Mouse (Mus musculus): ENCODE measurements around the gene Arid3a. TPM values are rescaled to one million over a fixed set of nuclear protein-coding genes. Genes with fewer than 3 reads are reported as not detected.

The Arid3a gene
- polyA plus RNA-seq, 1 experiment = 17.8 TPM

GRCm38 (mm10) chr10:79974668-79975067 is 47.8 kb downstream of the Arid3a start:
- TF ChIP-seq CTCF (IDR thresholded peaks at IDR 0.05; ENCODE audit: low read depth, low read length) (no peak), POLR2A (IDR thresholded peaks at IDR 0.05; ENCODE audit: borderline replicate concordance, low read depth, low read length) (no peak)
- Histone ChIP-seq H3K4me1 (ENCODE audit: control insufficient read depth, insufficient read depth, low read length) (peaks cover 14% of the 10 kb centered on the region), H3K4me3 (ENCODE audit: insufficient read depth, low read length) (no peak overlapping the region), H3K27ac (ENCODE audit: insufficient read depth, low read depth, low read length) (peak overlapping the region; percentile 73)

GRCm38 (mm10) chr10:79976071-79976721 is 49.4 kb downstream of the Arid3a start:
- peaks cover 14% of the 10 kb centered on the region for H3K4me1 ChIP-seq (ENCODE audit: control insufficient read depth, insufficient read depth, low read length)
- no peak overlapping the region for H3K27ac ChIP-seq (ENCODE audit: insufficient read depth, low read depth, low read length)
- no peak overlapping the region for H3K4me3 ChIP-seq (ENCODE audit: insufficient read depth, low read length)
- TF ChIP-seq CTCF (IDR thresholded peaks at IDR 0.05; ENCODE audit: low read depth, low read length) = no peak
- no peak for TF ChIP-seq POLR2A (IDR thresholded peaks at IDR 0.05; ENCODE audit: borderline replicate concordance, low read depth, low read length)

- TF ChIP-seq CTCF (IDR thresholded peaks at IDR 0.05; ENCODE audit: low read depth, low read length) (no peak), POLR2A (IDR thresholded peaks at IDR 0.05; ENCODE audit: borderline replicate concordance, low read depth, low read length) (no peak)
Measured at GRCm38 (mm10) chr10:79976722-79977107, 49.9 kb downstream of the Arid3a start.

GRCm38 (mm10) chr10:79977324-79977723 is 50.5 kb downstream of the Arid3a start:
- TF ChIP-seq CTCF (IDR thresholded peaks at IDR 0.05; ENCODE audit: low read depth, low read length) (no peak), POLR2A (IDR thresholded peaks at IDR 0.05; ENCODE audit: borderline replicate concordance, low read depth, low read length) (no peak)
- Histone ChIP-seq H3K4me1 (ENCODE audit: control insufficient read depth, insufficient read depth, low read length) (peaks cover 16% of the 10 kb centered on the region), H3K27ac (ENCODE audit: insufficient read depth, low read depth, low read length) (no peak overlapping the region), H3K4me3 (ENCODE audit: insufficient read depth, low read length) (no peak overlapping the region)

More at GRCm38 (mm10) chr10:79976722-79977107, 49.9 kb downstream of the Arid3a start:
- peaks cover 14% of the 10 kb centered on the region for H3K4me1 ChIP-seq (ENCODE audit: control insufficient read depth, insufficient read depth, low read length)
- no peak overlapping the region for H3K27ac ChIP-seq (ENCODE audit: insufficient read depth, low read depth, low read length)
- H3K4me3 ChIP-seq (ENCODE audit: insufficient read depth, low read length) = no peak overlapping the region

- no peak for TF ChIP-seq CTCF (IDR thresholded peaks at IDR 0.05; ENCODE audit: low read depth, low read length)
- H3K4me3 ChIP-seq (ENCODE audit: insufficient read depth, low read length) = no peak overlapping the region
- peaks cover 23% of the 10 kb centered on the region for H3K4me1 ChIP-seq (ENCODE audit: control insufficient read depth, insufficient read depth, low read length)
- H3K27ac ChIP-seq (ENCODE audit: insufficient read depth, low read depth, low read length) = no peak overlapping the region
Measured at GRCm38 (mm10) chr10:79978061-79978460, 51.2 kb downstream of the Arid3a start.

- TF ChIP-seq CTCF (IDR thresholded peaks at IDR 0.05; ENCODE audit: low read depth, low read length) (no peak), POLR2A (IDR thresholded peaks at IDR 0.05; ENCODE audit: borderline replicate concordance, low read depth, low read length) (no peak)
- H3K27ac ChIP-seq (ENCODE audit: insufficient read depth, low read depth, low read length) = no peak overlapping the region
- H3K4me1 ChIP-seq (ENCODE audit: control insufficient read depth, insufficient read depth, low read length) = peaks cover 19% of the 10 kb centered on the region
- no peak overlapping the region for H3K4me3 ChIP-seq (ENCODE audit: insufficient read depth, low read length)
Measured at GRCm38 (mm10) chr10:79979401-79980155, 52.7 kb downstream of the Arid3a start.

- TF ChIP-seq CTCF (IDR thresholded peaks at IDR 0.05; ENCODE audit: low read depth, low read length) (no peak), POLR2A (IDR thresholded peaks at IDR 0.05; ENCODE audit: borderline replicate concordance, low read depth, low read length) (no peak)
- Histone ChIP-seq H3K4me1 (ENCODE audit: control insufficient read depth, insufficient read depth, low read length) (peaks cover 17% of the 10 kb centered on the region), H3K4me3 (ENCODE audit: insufficient read depth, low read length) (peak overlapping the region; percentile 90), H3K27ac (ENCODE audit: insufficient read depth, low read depth, low read length) (peak overlapping the region; percentile 5; the same call in 1 of the 2 replicates)
Measured at GRCm38 (mm10) chr10:79983205-79983604, 56.4 kb downstream of the Arid3a start.

GRCm38 (mm10) chr10:79983670-79984069 is 56.8 kb downstream of the Arid3a start:
- Histone ChIP-seq H3K4me1 (ENCODE audit: control insufficient read depth, insufficient read depth, low read length) (peaks cover 17% of the 10 kb centered on the region), H3K4me3 (ENCODE audit: insufficient read depth, low read length) (peak overlapping the region; percentile 90), H3K27ac (ENCODE audit: insufficient read depth, low read depth, low read length) (peak overlapping the region; percentile 60)
- no peak for TF ChIP-seq POLR2A (IDR thresholded peaks at IDR 0.05; ENCODE audit: borderline replicate concordance, low read depth, low read length)
- TF ChIP-seq CTCF (IDR thresholded peaks at IDR 0.05; ENCODE audit: low read depth, low read length) = no peak

GRCm38 (mm10) chr10:79984195-79984816 is 57.5 kb downstream of the Arid3a start, which contains the start of gene Tmem259:
Gene Tmem259 (minus strand): TSS chr10:79984330.
- H3K27ac ChIP-seq (ENCODE audit: insufficient read depth, low read depth, low read length) = peak within 1 kb of the TSS; percentile 87
- TF ChIP-seq POLR2A (IDR thresholded peaks at IDR 0.05; ENCODE audit: borderline replicate concordance, low read depth, low read length) (no peak), CTCF (IDR thresholded peaks at IDR 0.05; ENCODE audit: low read depth, low read length) (peak; percentile 53; the same call in 1 of the 2 replicates)
- H3K4me1 ChIP-seq (ENCODE audit: control insufficient read depth, insufficient read depth, low read length) = peaks cover 17% of the 10 kb centered on the region
- peak within 1 kb of the TSS; percentile 91 for H3K4me3 ChIP-seq (ENCODE audit: insufficient read depth, low read length)

Measured in bone marrow macrophage, adult 2 months (primary cell).